ENCODE assay signal across 14 mouse cellular contexts in the genomic region with DNA sequence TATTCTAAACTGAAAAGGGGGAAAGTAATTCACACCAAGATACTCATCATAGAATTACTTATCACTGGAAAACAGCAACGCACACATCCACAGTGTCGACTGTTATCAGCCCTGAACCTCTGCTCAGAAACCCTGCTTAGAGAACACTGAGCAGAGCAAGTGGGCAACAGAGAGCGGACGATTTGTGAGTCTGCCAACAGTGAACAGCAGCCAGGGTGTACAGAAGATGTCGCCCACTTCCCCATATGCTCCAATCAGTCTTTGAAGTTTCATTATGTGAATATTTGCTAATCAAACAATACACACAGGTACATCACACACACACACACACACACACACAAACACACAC. TPM values are rescaled to one million over a fixed set of nuclear protein-coding genes. Genes with fewer than 3 reads are reported as not detected.
A peak's percentile ranks its signal among the peaks of the same experiment; 100 is the strongest.
DNase-seq lines count a peak whose midpoint lies in the region; ATAC-seq and TF ChIP-seq lines count a peak whose summit lies in the region.
"Had no signal": no experiment of that assay in that cellular context is flagged by ENCODE, and none has a peak within 500 bp of the region (broad histone marks: within the 10 kb centered on the region; RNA-seq: fewer than 3 reads in every experiment).

No protein-coding gene starts in this region.

- peaks cover 12% of the 10 kb centered on the region for H3K36me3 ChIP-seq in heart, embryonic 15.5 days
- H3K36me3 ChIP-seq in liver, adult 2 months (ENCODE audit: control insufficient read depth, insufficient read depth, low read length): no peaks in the 10 kb centered on the region
- H3K36me3 ChIP-seq in embryonic facial prominence, embryonic 10.5 days (replicated peaks): peaks cover 34% of the 10 kb centered on the region

- no peak overlapping the region for H3K9ac ChIP-seq in heart, embryonic 15.5 days
- H3K9ac ChIP-seq in liver, adult 2 months (ENCODE audit: low read depth, low read length): no peak overlapping the region
- H3K9ac ChIP-seq: neural tube, embryonic 13.5 days had no signal

- peaks cover 45% of the 10 kb centered on the region for H3K4me1 ChIP-seq in heart, embryonic 15.5 days (replicated peaks)
- peaks cover 39% of the 10 kb centered on the region for H3K4me1 ChIP-seq in liver, adult 2 months (ENCODE audit: control insufficient read depth, insufficient read depth, low read length)
- peaks cover 32% of the 10 kb centered on the region for H3K4me1 ChIP-seq in embryonic facial prominence, embryonic 10.5 days

- no peak for ATAC-seq in heart, embryonic 15.5 days (replicated peaks; ENCODE audit: insufficient number of reproducible peaks, insufficient read depth, low FRiP score, low read depth)
- ATAC-seq: activated CD4-positive, CD25-positive, alpha-beta regulatory T cell, adult 4 months; hindbrain, postnatal 0 days had no signal

- H3K4me3 ChIP-seq in heart, embryonic 15.5 days: no peak overlapping the region
- no peak overlapping the region for H3K4me3 ChIP-seq in liver, adult 2 months (ENCODE audit: insufficient read depth, low read depth, low read length)
- H3K4me3 ChIP-seq in embryonic facial prominence, embryonic 10.5 days: no peak overlapping the region
- H3K4me3 ChIP-seq: neural tube, embryonic 13.5 days had no signal

- 24% methylated on average over 5 of the region's 5 CpGs for WGBS in heart, embryonic 15.5 days
- 8% methylated on average over 5 of the region's 5 CpGs for WGBS in liver, adult 2 months
- 89% methylated on average over 5 of the region's 5 CpGs for WGBS in embryonic facial prominence, embryonic 10.5 days

- no peaks in the 10 kb centered on the region for H3K9me3 ChIP-seq in heart, embryonic 15.5 days (replicated peaks)
- H3K9me3 ChIP-seq in embryonic facial prominence, embryonic 10.5 days: no peaks in the 10 kb centered on the region
- H3K9me3 ChIP-seq: neural tube, embryonic 13.5 days had no signal

- peak overlapping the region; percentile 50 for H3K27ac ChIP-seq in heart, embryonic 15.5 days
- H3K27ac ChIP-seq in liver, adult 2 months (replicated peaks; ENCODE audit: insufficient read depth, low read depth, low read length): peak overlapping the region; percentile 50
- no peak overlapping the region for H3K27ac ChIP-seq in embryonic facial prominence, embryonic 10.5 days (replicated peaks)
- H3K27ac ChIP-seq: hindbrain, postnatal 0 days had no signal

- intact Hi-C loops in heart, postnatal 14 days (cut with DNase I): no loop called here

- no peak for TF ChIP-seq POLR2A in liver, adult 2 months (IDR thresholded peaks at IDR 0.05; ENCODE audit: extremely low read depth, insufficient read depth, low read length)

- 0 out of 2 replicates have a peak overlapping the region, but pooled peaks have one; percentile 13 for H3K4me2 ChIP-seq in heart, embryonic 15.5 days
- H3K4me2 ChIP-seq: neural tube, embryonic 13.5 days had no signal

- H3K27me3 ChIP-seq in heart, embryonic 15.5 days: no peaks in the 10 kb centered on the region
- H3K27me3 ChIP-seq in liver, adult 2 months (ENCODE audit: control insufficient read depth, insufficient read depth, low read length): no peaks in the 10 kb centered on the region
- H3K27me3 ChIP-seq in embryonic facial prominence, embryonic 10.5 days (replicated peaks; ENCODE audit: low read depth, poor library complexity, severe bottlenecking): no peaks in the 10 kb centered on the region
- H3K27me3 ChIP-seq: CH12.LX; neural tube, embryonic 13.5 days had no signal

- peaks cover 29% of the 10 kb centered on the region for H3K79me2 ChIP-seq in liver, adult 2 months (ENCODE audit: control insufficient read depth, insufficient read depth, low read length)

- DNase-seq in heart, postnatal 14 days: no peak
- DNase-seq in 416B (ENCODE audit: low read depth) (peak; percentile 94), MN1 (ENCODE audit: low spot score) (no peak)
- peak; percentile 55 for DNase-seq in c-Kit-positive CD71-positive TER-119-negative erythroid progenitor cells, embryonic 14.5 days (ENCODE audit: low read depth)
- no peak for DNase-seq in liver, adult 2 months (ENCODE audit: extremely low read depth, low read depth, low spot score)
- DNase-seq in embryonic facial prominence, embryonic 10.5 days (ENCODE audit: low spot score): no peak
- DNase-seq in natural killer cell, adult 2 months (ENCODE audit: low spot score in 2 of 2): no peak
- DNase-seq: cerebellum, adult 11-12 months; thymus, postnatal 25 days had no signal

- no peak for TF ChIP-seq CTCF in liver, adult 2 months (IDR thresholded peaks at IDR 0.05; ENCODE audit: low read depth, low read length)

RNA-seq across cellular contexts. Expression of gene Smad1, which starts 23.6 kb away (rescaled TPM):
- polyA plus RNA-seq in heart, embryonic 15.5 days (2015; fragmentation: Nextera tagmentation; extraction: Ambion mirVana): 17.9 and 22.2 TPM in 2 replicates
- total RNA-seq in heart, postnatal 14 days (2021): 10 to 100 TPM; 24.3 to 24.6 TPM
- 10.8 and 12.0 TPM in 2 replicates for total RNA-seq in liver, adult 2 months (2014; rRNA removed)
- polyA plus RNA-seq in liver, adult 2 months (2012; rRNA removed): 17.5 and 25.5 TPM in 2 replicates
- 41.5 and 42.8 TPM in 2 replicates for polyA plus RNA-seq in embryonic facial prominence, embryonic 10.5 days (2016; fragmentation: Nextera tagmentation; extraction: Ambion mirVana)
- total RNA-seq: CH12.LX had no signal

Comparison
In these comparisons a context has a peak if more than half of its experiments do, and no peak if none do; other contexts are left out.
1. DNase-seq: peak in 416B (single experiment) and c-Kit-positive CD71-positive TER-119-negative erythroid progenitor cells, embryonic 14.5 days (single experiment); none in heart, postnatal 14 days (0 of 2), liver, adult 2 months (single experiment), embryonic facial prominence, embryonic 10.5 days (single experiment), natural killer cell, adult 2 months (0 of 2) and MN1 (single experiment).